Mouse (Mus musculus) midbrain, embryonic 10.5 days (tissue): Measurements from ENCODE around the gene Marco. TPM values are rescaled to one million over a fixed set of nuclear protein-coding genes. Genes with fewer than 3 reads are reported as not detected.

Experiments used
- DNase-seq: peaks from one replicate; pipeline ENCODE4 v3.0.0-alpha.2; 2017; ENCODE audit warnings: low spot score
- H3K27ac ChIP-seq: fragments of 300-500 bp; sonication (generic); replicated peaks from 2 replicates; pipeline ENCODE4 v1.5.1; 2016; ENCODE audit warnings: mild to moderate bottlenecking
- H3K27me3 ChIP-seq: fragments of 300-500 bp; sonication (generic); 2 replicates; pipeline ENCODE4 v1.6.1; 2016; ENCODE audit warnings: low read depth, mild to moderate bottlenecking; ENCODE audit not compliant: poor library complexity, severe bottlenecking
- H3K36me3 ChIP-seq: fragments of 300-500 bp; sonication (generic); 2 replicates; pipeline ENCODE4 v1.6.1; 2016; ENCODE audit warnings: mild to moderate bottlenecking, moderate library complexity
- H3K4me1 ChIP-seq: fragments of 300-500 bp; sonication (generic); 2 replicates; pipeline ENCODE4 v1.6.1; 2016
- H3K4me3 ChIP-seq: fragments of 300-500 bp; sonication (generic); 2 replicates; pipeline ENCODE4 v1.5.1; 2016; ENCODE audit warnings: mild to moderate bottlenecking, moderate library complexity
- H3K9me3 ChIP-seq: fragments of 300-500 bp; sonication (generic); replicated peaks from 2 replicates; pipeline ENCODE4 v1.6.1; 2016; ENCODE audit warnings: mild to moderate bottlenecking
- WGBS: fragments of 180-500 bp; shearing (Covaris S2); methylation state at CpG from one replicate; pipeline ENCODE4 v1.1.7; 2016; 5-methylcytosine and 5-hydroxymethylcytosine counted together
- polyA plus RNA-seq: library from polyadenylated mRNA; unstranded; fragments of >200 nt; fragmentation: Nextera tagmentation; extraction: Ambion mirVana; gene quantifications from 2 replicates; pipeline ENCODE4 v1.2.1, GENCODE M21; 2016

The Marco gene
- not detected in 2 replicates for polyA plus RNA-seq

DNA sequence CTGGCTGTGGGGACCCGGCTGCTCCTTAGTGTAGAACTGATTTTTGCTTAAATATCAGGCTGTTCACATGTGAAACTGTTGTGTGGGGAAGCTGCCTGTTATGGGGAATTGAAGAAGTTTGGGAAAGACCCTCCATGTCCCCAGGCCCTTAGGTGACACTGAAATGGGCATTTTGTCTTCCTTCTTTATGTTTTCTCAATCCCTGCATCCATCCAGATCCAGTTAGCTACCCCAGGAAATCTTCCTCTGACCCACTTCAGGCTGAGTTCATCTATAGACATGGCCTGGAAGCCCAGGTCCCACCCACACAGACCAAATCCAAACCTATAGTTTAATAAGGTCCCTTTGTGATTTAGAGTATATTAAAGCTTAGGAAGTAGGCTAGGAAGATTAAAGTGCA lies at the start of gene Marco:
Gene Marco, minus strand, starts transcription at position 101 of the 400 bp plus-strand sequence.
- H3K27me3 ChIP-seq, result no peaks in the 10 kb centered on the region
- no peak within 1 kb of the TSS for H3K27ac ChIP-seq
- no peaks in the 10 kb centered on the region for H3K9me3 ChIP-seq
- no peak within 1 kb of the TSS for H3K4me3 ChIP-seq
- no peaks in the 10 kb centered on the region for H3K4me1 ChIP-seq
- 71% methylated on average over 1 of the region's 1 CpGs for WGBS
- no peaks in the 10 kb centered on the region for H3K36me3 ChIP-seq
- DNase-seq, result no peak

DNA sequence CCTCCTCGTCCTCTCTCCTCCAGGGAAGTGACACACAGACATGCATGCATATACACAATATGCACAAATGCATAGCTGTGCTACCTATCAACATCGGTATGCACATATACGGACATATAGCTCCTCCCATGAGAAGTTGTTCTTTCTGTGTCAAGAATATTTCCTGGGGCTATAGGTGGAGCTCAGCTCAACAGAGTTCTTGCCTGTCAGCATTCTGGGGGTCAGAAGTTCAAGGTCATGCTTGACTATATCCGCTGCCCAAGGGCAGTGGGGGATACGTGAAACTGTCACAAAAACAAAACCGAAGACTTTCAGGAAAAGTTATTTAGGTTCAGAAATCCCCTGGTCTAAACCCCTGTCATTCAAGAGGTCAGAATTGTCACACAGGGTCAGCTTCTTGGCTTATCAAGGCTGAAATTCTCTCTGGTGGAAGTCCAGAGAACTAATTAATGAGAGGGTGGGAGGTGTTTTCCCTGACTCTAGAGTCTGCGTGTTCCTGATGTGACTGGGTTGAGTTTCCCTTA lies 34.7 kb upstream of the Marco start:
- Histone ChIP-seq H3K4me1 (no peaks in the 10 kb centered on the region), H3K27ac (no peak overlapping the region), H3K36me3 (no peaks in the 10 kb centered on the region), H3K27me3 (no peaks in the 10 kb centered on the region), H3K9me3 (no peaks in the 10 kb centered on the region), H3K4me3 (no peak overlapping the region)
- no peak for DNase-seq
- 86% methylated on average over 7 of the region's 7 CpGs for WGBS

DNA sequence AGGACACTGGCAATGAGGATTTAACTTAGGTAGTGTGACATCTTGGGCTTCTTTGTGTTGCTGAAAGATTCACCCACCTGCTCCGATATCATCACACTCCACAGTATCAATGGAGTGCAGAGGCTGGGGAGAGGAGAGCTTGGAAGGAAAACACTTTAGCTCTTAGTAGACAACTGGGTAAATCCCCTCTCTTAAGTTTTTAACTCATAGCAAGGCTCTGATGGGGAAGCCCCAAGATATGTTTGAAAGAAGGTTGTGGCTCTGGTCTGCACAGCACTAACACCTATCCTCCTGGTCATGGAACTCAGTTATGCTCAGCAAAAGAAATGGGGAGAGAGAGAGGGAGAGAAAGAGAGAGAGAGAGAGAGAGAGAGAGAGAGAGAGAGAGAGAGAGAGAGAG lies 32.2 kb upstream of the Marco start:
- H3K27me3 ChIP-seq, result no peaks in the 10 kb centered on the region

DNA sequence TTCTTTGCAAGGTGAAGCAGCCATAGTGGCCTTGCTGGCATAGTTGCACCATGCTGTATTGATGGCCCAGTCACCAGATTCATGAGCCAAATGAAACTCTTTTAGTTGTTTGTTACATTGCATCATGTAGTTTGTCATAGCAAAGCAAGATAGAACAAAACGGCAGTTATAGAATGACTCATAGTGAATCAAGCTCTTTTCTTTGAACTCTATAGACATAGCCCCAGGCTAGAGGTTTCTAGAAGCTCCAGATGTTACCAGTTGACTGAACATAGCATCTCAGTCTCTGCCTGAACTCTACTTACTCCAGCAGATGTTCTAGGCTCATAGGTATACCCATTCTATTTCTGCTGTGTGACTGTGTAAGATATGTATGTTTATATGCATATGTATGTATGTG lies 31.1 kb upstream of the Marco start:
- 82% methylated on average over 1 of the region's 1 CpGs for WGBS

More for the DNA sequence above, 32.2 kb upstream of the Marco start:
- 83% methylated on average over 1 of the region's 1 CpGs for WGBS
- no peak overlapping the region for H3K4me3 ChIP-seq
- H3K9me3 ChIP-seq, result no peaks in the 10 kb centered on the region
- H3K36me3 ChIP-seq, result no peaks in the 10 kb centered on the region
- no peak for DNase-seq
- no peaks in the 10 kb centered on the region for H3K4me1 ChIP-seq
- no peak overlapping the region for H3K27ac ChIP-seq

DNA sequence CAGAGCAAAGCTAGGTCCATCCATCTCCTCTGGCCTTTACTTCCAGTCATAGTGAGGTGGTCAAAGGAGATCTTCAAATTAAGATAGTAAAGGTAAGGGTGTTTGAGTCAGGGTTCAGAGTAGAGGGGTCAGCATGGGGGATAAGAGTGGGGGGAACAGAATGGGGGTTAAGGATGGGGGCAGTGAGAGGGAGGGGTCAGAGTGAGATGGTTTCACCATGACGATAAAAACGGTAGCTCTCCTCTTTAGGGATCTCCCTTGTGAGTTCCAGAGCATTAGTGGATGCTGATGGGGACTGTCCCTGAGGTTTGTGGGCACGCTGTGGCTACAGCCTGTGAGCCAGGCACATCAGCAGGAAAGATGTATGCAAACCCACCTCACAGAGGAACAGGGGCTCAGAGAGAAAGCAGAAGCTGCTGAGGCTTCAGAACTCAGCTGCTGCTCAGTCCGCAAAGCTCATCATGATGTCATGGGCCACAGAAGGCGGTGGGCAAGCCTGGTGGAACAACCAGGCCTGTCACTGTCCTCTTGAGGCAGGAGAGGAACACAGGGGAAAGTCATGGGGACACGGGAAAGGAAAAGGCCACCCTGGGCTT lies 27.6 kb upstream of the Marco start:
- H3K27ac ChIP-seq, result no peak overlapping the region
- H3K27me3 ChIP-seq, result no peaks in the 10 kb centered on the region
- no peaks in the 10 kb centered on the region for H3K36me3 ChIP-seq
- DNase-seq, result no peak
- 83% methylated on average over 6 of the region's 6 CpGs for WGBS
- no peaks in the 10 kb centered on the region for H3K9me3 ChIP-seq
- no peak overlapping the region for H3K4me3 ChIP-seq
- H3K4me1 ChIP-seq, result no peaks in the 10 kb centered on the region

More for the DNA sequence above, 31.1 kb upstream of the Marco start:
- Histone ChIP-seq H3K36me3 (no peaks in the 10 kb centered on the region), H3K4me1 (no peaks in the 10 kb centered on the region), H3K27ac (no peak overlapping the region), H3K9me3 (no peaks in the 10 kb centered on the region), H3K4me3 (no peak overlapping the region), H3K27me3 (no peaks in the 10 kb centered on the region)
- DNase-seq, result no peak

DNA sequence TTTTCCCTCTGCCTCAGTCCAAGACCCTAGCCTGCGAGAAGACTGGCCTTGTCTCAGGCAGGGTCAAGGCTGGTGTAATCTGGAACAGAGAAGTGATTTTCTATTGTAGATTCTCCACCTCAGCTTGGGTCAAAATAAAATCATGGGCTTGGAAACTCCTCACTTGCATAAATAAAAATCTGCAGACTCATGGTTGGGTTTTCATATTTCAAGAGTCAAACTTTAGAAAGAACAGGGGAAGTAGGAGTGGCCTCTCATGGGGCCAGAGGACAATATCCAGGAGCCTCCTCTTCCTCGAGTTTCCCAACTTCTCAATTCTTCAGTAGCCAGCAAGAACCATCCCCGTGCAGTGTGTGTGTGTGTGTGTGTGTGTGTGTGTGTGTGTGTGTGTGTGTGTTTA lies 26.9 kb upstream of the Marco start:
- no peaks in the 10 kb centered on the region for H3K27me3 ChIP-seq
- no peak overlapping the region for H3K27ac ChIP-seq
- no peaks in the 10 kb centered on the region for H3K36me3 ChIP-seq
- 82% methylated on average over 3 of the region's 3 CpGs for WGBS
- no peak for DNase-seq
- H3K4me3 ChIP-seq, result no peak overlapping the region
- no peaks in the 10 kb centered on the region for H3K4me1 ChIP-seq
- H3K9me3 ChIP-seq, result no peaks in the 10 kb centered on the region

DNA sequence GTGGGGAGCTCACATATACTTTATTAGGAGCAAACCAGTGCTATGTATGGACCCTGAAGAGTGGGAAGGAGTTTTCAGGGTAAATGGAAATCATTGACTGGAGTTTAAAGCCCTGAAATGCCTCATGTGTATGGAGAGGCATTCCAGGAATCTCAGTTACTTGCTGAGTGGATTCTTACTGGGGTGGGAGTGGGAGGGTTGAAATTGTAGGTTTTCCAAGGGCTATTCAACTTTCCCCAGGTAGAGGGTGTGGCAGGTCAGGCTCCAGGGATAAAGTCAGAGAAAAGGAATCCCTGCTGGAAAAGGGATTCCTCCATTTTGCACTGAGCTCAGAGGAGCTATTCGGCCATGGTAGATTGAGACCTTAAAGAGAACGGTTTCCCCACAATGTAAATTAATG lies 25.1 kb upstream of the Marco start:
- Histone ChIP-seq H3K9me3 (no peaks in the 10 kb centered on the region), H3K36me3 (no peaks in the 10 kb centered on the region), H3K4me3 (no peak overlapping the region), H3K27ac (no peak overlapping the region), H3K27me3 (no peaks in the 10 kb centered on the region), H3K4me1 (no peaks in the 10 kb centered on the region)
- DNase-seq, result no peak
- WGBS, result 84% methylated on average over 2 of the region's 2 CpGs

DNA sequence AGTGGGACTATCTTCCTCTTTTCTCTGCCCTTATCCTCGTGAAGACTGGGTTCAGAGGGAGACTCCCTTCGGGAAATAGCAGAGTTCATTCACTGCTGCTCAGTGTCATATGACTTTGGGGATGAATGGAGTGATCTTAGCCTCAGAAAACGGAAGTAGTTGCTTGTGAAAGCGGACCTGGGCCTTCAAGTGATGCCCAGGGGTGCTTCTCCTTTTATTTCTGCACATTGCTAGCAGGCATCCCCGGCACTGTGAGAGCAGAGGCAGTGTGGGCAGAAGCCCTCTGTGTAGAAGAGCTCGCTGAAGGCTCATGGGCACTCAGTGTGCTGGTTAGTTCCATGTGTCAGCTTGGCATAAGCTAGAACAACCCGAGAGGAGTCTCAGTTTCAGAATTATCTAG lies 12.8 kb upstream of the Marco start:
- 77% methylated on average over 7 of the region's 7 CpGs for WGBS

DNA sequence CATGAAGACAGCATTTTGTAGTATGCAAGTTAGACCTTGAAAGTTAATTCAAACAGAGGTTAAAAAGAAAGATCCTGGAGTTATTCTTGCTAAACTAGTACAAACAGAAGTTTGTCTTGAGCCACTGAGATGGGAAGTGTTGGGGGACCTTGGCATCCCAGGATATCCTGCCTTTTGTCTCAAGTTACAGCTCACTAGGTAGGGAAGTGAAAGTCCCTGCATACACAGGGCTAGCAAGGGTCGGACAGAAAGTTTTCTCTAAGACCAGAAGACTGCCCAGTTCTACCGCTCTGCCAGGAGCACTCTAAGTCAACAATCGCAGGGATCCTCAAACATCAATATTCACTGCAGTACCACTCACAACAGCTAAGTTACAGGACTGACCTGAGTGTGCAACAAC lies 5.5 kb upstream of the Marco start:
- no peak for DNase-seq
- Histone ChIP-seq H3K27ac (no peak overlapping the region), H3K36me3 (no peaks in the 10 kb centered on the region), H3K4me3 (no peak overlapping the region), H3K27me3 (no peaks in the 10 kb centered on the region), H3K9me3 (no peaks in the 10 kb centered on the region), H3K4me1 (no peaks in the 10 kb centered on the region)
- WGBS, result 74% methylated on average over 3 of the region's 3 CpGs

More for the DNA sequence above, 12.8 kb upstream of the Marco start:
- Histone ChIP-seq H3K4me1 (no peaks in the 10 kb centered on the region), H3K36me3 (no peaks in the 10 kb centered on the region), H3K4me3 (no peak overlapping the region), H3K27me3 (no peaks in the 10 kb centered on the region), H3K27ac (no peak overlapping the region), H3K9me3 (no peaks in the 10 kb centered on the region)
- no peak for DNase-seq

DNA sequence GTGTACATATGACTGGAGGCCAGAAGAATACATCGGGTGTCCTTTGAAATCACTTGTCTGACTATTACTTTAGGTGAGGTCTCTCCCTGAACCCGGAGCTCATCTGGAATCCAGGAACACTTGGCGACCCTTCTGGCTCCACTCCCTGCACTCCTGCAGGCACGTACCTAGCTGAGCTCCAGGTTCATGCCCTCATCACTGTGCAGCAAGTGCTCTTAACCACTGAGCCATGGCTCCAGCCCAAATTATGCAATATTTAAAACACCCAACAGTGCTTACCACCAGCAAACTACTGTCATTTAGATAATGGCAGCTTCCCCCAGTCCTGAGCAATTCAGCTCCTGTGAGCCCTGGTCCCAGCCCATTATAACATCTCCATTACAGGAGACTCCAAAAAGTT lies 4.2 kb upstream of the Marco start:
- H3K36me3 ChIP-seq, result no peaks in the 10 kb centered on the region
- no peak for DNase-seq
- H3K4me1 ChIP-seq, result no peaks in the 10 kb centered on the region
- no peaks in the 10 kb centered on the region for H3K9me3 ChIP-seq
- 93% methylated on average over 4 of the region's 4 CpGs for WGBS
- H3K4me3 ChIP-seq, result no peak overlapping the region
- H3K27ac ChIP-seq, result no peak overlapping the region
- H3K27me3 ChIP-seq, result no peaks in the 10 kb centered on the region

DNA sequence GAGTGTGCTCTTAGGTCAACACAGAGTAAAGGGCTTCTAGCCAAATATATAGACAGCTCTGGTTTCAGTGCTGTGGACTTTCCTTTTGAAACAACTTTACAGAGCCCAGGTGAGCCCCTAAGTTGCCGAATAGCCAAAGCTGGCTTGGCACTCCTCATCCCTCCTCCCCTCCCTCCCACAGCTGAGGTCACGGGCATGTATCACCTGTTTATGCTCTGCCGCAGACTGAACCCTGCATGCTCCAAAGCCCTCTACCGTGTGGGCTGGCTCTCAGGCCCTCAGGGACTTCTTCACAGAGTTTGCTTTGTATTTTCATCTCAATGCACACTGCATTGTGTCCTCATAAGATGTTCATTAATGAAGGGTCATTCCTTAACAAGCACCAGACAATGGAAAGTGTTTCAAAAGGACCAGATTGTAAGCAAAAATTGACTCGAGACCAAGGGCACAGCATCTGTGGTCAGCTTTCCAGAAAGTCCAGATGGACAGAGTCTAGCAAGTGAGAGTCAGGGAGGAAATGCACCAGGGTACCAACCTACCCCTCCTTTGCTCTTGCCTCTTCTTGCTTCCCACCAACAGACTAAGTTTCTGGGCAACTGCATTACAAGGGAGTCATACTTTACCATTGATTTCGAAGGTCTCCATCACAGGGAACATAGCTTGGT lies 646 bp downstream of the Marco start:
- no peak for DNase-seq
- Histone ChIP-seq H3K4me1 (no peaks in the 10 kb centered on the region), H3K27ac (no peak overlapping the region), H3K36me3 (no peaks in the 10 kb centered on the region), H3K9me3 (no peaks in the 10 kb centered on the region), H3K4me3 (no peak overlapping the region), H3K27me3 (no peaks in the 10 kb centered on the region)
- 79% methylated on average over 6 of the region's 6 CpGs for WGBS

DNA sequence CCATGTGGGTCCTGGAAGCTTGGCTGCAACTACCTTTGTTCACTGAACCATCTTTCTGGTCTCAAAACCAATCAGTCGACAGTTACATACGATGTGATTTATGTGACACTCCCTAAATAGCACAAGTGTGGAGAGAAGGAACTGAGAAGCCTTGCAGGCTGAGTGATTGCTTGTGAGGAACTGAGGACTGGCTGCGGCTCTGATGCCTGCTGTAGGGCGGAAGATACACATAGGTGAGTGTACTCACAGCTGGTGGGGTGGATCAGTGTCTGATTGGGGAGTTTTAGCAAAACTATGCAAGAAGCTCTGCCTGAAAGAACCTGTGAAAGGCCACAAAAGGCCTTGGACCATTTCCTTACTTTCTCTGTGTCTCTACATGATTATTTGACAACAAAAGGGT lies 3.3 kb downstream of the Marco start:
- H3K27ac ChIP-seq, result no peak overlapping the region
- no peak for DNase-seq
- H3K36me3 ChIP-seq, result no peaks in the 10 kb centered on the region
- no peaks in the 10 kb centered on the region for H3K27me3 ChIP-seq
- no peaks in the 10 kb centered on the region for H3K9me3 ChIP-seq
- WGBS, result 93% methylated on average over 4 of the region's 4 CpGs
- no peak overlapping the region for H3K4me3 ChIP-seq
- no peaks in the 10 kb centered on the region for H3K4me1 ChIP-seq

DNA sequence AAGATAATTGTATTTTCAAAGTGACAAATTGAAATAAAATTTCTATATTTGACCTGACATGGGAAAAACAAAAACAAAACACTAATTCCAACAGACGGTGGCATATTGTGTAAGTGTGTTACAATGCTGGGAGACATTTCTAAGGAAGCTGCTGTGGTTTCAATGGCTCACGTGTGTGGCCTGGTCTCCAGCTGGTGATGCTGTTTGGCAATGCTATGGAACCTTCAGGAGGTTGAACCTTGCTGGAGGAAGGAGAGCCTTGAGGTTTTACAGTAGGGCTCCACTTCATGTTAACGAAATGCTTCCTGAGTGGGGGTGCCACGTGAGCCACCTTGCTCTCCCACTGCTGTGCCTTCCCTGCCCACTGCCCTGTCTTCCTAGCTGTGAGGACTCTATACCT lies 6.8 kb downstream of the Marco start:
- H3K4me1 ChIP-seq, result no peaks in the 10 kb centered on the region
- no peak overlapping the region for H3K27ac ChIP-seq
- H3K27me3 ChIP-seq, result no peaks in the 10 kb centered on the region
- 90% methylated on average over 4 of the region's 4 CpGs for WGBS
- H3K9me3 ChIP-seq, result no peaks in the 10 kb centered on the region
- H3K4me3 ChIP-seq, result no peak overlapping the region
- H3K36me3 ChIP-seq, result no peaks in the 10 kb centered on the region
- DNase-seq, result no peak
